Mouse (Mus musculus) bone marrow, adult 2 months (tissue): ENCODE results near the gene Nup62.

Experiments used
- CTCF ChIP-seq: fragments of 200-500 bp; IDR thresholded peaks from 2 replicates; pipeline ENCODE4 v1.5.1; 2011; ENCODE audit warnings: low read length, control low read depth; ENCODE audit not compliant: control insufficient read depth, insufficient read depth
- POLR2A ChIP-seq: fragments of 200-500 bp; IDR thresholded peaks from 2 replicates; pipeline ENCODE4 v1.6.1; 2011; ENCODE audit warnings: low read depth, mild to moderate bottlenecking, control low read depth, low read length, borderline replicate concordance; ENCODE audit not compliant: control insufficient read depth

DNA sequence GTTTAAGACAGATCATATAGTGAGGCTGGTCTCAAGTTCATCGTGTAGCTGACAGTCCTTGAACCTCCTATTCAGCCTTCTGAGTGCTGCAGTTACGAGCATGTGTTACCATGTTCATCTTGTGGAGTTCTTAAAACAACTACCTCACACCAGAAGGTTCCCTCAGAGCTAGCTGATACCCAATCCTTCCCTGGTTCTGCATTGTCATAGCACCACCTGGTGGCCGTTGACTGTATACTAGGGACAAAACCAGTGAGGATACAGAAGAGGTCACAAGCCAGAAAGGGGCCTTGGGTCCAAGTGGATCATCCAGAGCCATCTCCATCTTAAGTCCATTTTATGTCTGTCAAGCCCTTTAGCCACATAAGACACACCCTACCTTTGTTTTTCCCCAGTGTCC lies 9.0 kb downstream of the Nup62 start:
- TF ChIP-seq POLR2A = no peak
- TF ChIP-seq CTCF = peak; percentile 83
